In genomic region chr19:41982791-41983150, GRCm38 (mm10) we compare ENCODE assay signal across 8 mouse cellular contexts. TPM values are rescaled to one million over a fixed set of nuclear protein-coding genes. Genes with fewer than 3 reads are reported as not detected.
DNase-seq lines count a peak whose midpoint lies in the region; ATAC-seq and TF ChIP-seq lines count a peak whose summit lies in the region.

No protein-coding gene starts in this region.

- TF ChIP-seq POLR2A in liver, adult 2 months (IDR thresholded peaks at IDR 0.05; ENCODE audit: extremely low read depth, insufficient read depth, low read length), result no peak
- TF ChIP-seq POLR2A in bone marrow macrophage, adult 2 months (IDR thresholded peaks at IDR 0.05; ENCODE audit: borderline replicate concordance, low read depth, low read length), result no peak

- no peak for ATAC-seq in hindbrain, embryonic 13.5 days (ENCODE audit: low FRiP score)

- no peaks in the 10 kb centered on the region for H3K36me3 ChIP-seq in liver, adult 2 months (ENCODE audit: control insufficient read depth, insufficient read depth, low read length)
- no peaks in the 10 kb centered on the region for H3K36me3 ChIP-seq in hindbrain, embryonic 13.5 days
- peaks cover 27% of the 10 kb centered on the region for H3K36me3 ChIP-seq in megakaryocyte, embryonic 14.5 days (replicated peaks; ENCODE audit: low read length)

- H3K9ac ChIP-seq in liver, adult 2 months (ENCODE audit: low read depth, low read length), result peak overlapping the region; percentile 89
- peak overlapping the region; percentile 81 for H3K9ac ChIP-seq in hindbrain, embryonic 13.5 days

- no peaks in the 10 kb centered on the region for H3K27me3 ChIP-seq in liver, adult 2 months (ENCODE audit: control insufficient read depth, insufficient read depth, low read length)
- H3K27me3 ChIP-seq in hindbrain, embryonic 13.5 days, result peaks cover 18% of the 10 kb centered on the region
- H3K27me3 ChIP-seq in megakaryocyte, embryonic 14.5 days (replicated peaks), result peaks cover 14% of the 10 kb centered on the region

- 7% methylated on average over 4 of the region's 4 CpGs for WGBS in liver, adult 2 months
- WGBS in hindbrain, embryonic 13.5 days, result 2% methylated on average over 4 of the region's 4 CpGs

- H3K9me3 ChIP-seq in hindbrain, embryonic 13.5 days, result no peaks in the 10 kb centered on the region
- no peaks in the 10 kb centered on the region for H3K9me3 ChIP-seq in megakaryocyte, embryonic 14.5 days

- peak overlapping the region; percentile 99 for H3K4me2 ChIP-seq in hindbrain, embryonic 13.5 days

- peaks cover 33% of the 10 kb centered on the region for H3K79me2 ChIP-seq in liver, adult 2 months (ENCODE audit: control insufficient read depth, insufficient read depth, low read length)

- DNase-seq in liver, adult 2 months (ENCODE audit: extremely low read depth, low read depth, low spot score), result peak; percentile 43
- no peak for DNase-seq in liver
- DNase-seq in frontal cortex, postnatal 25 days (ENCODE audit: low spot score in 2 of 2), result no peak
- DNase-seq in layer of hippocampus, adult 8-10 months (ENCODE audit: low spot score in 2 of 2), result no peak
- DNase-seq in cerebellum, postnatal 10 days, result no peak

- peak overlapping the region; percentile 75 for H3K27ac ChIP-seq in liver, adult 2 months (replicated peaks; ENCODE audit: insufficient read depth, low read depth, low read length)
- H3K27ac ChIP-seq in bone marrow macrophage, adult 2 months (ENCODE audit: insufficient read depth, low read depth, low read length), result peak overlapping the region; percentile 75
- no peak overlapping the region for H3K27ac ChIP-seq in hindbrain, embryonic 13.5 days

- no peak for TF ChIP-seq CTCF in liver, adult 2 months (IDR thresholded peaks at IDR 0.05; ENCODE audit: low read depth, low read length)
- no peak for TF ChIP-seq CTCF in bone marrow macrophage, adult 2 months (IDR thresholded peaks at IDR 0.05; ENCODE audit: low read depth, low read length)

- peaks cover 3% of the 10 kb centered on the region for H3K4me1 ChIP-seq in liver, adult 2 months (ENCODE audit: control insufficient read depth, insufficient read depth, low read length)
- H3K4me1 ChIP-seq in bone marrow macrophage, adult 2 months (ENCODE audit: control insufficient read depth, insufficient read depth, low read length), result peaks cover 29% of the 10 kb centered on the region
- peaks cover 34% of the 10 kb centered on the region for H3K4me1 ChIP-seq in hindbrain, embryonic 13.5 days (replicated peaks)
- peaks cover 50% of the 10 kb centered on the region for H3K4me1 ChIP-seq in megakaryocyte, embryonic 14.5 days

- H3K4me3 ChIP-seq in liver, adult 2 months (ENCODE audit: insufficient read depth, low read depth, low read length), result peak overlapping the region; percentile 71
- peak overlapping the region; percentile 87 for H3K4me3 ChIP-seq in bone marrow macrophage, adult 2 months (ENCODE audit: insufficient read depth, low read length)
- peak overlapping the region; percentile 63 for H3K4me3 ChIP-seq in hindbrain, embryonic 13.5 days
- H3K4me3 ChIP-seq in megakaryocyte, embryonic 14.5 days (replicated peaks), result peak overlapping the region; percentile 92

RNA-seq across cellular contexts. Expression of gene Ubtd1, which starts 1.2 kb away (rescaled TPM):
- 4.6 and 4.8 TPM in 2 replicates for total RNA-seq in liver, adult 2 months (2014; rRNA removed)
- polyA plus RNA-seq in liver, adult 2 months (2012; rRNA removed), result 13.4 and 15.3 TPM in 2 replicates
- 44.1 and 46.7 TPM in 2 replicates for polyA plus RNA-seq in bone marrow macrophage, adult 2 months (2012; ENCODE audit: insufficient read depth, insufficient read length, missing spikeins)
- 10.8 and 11.4 TPM in 2 replicates for polyA plus RNA-seq in hindbrain, embryonic 13.5 days (2015; fragmentation: Nextera tagmentation; extraction: Ambion mirVana)
- polyA plus RNA-seq in megakaryocyte, embryonic 14.5 days (2012; ENCODE audit: insufficient read depth, low replicate concordance), result 23.1 and 46.7 TPM in 2 replicates
- 10 to 100 TPM; 11.2 to 14.4 (median 13.2) TPM for total RNA-seq in layer of hippocampus, adult 8-10 months (2022)

RNA-seq across cellular contexts. Expression of gene Mms19, which starts 1.8 kb away (rescaled TPM):
- total RNA-seq in liver, adult 2 months (2014; rRNA removed), result 14.9 and 15.1 TPM in 2 replicates
- 23.2 and 39.5 TPM in 2 replicates for polyA plus RNA-seq in liver, adult 2 months (2012; rRNA removed)
- polyA plus RNA-seq in bone marrow macrophage, adult 2 months (2012; ENCODE audit: insufficient read depth, insufficient read length, missing spikeins), result 43.7 and 57.0 TPM in 2 replicates
- polyA plus RNA-seq in hindbrain, embryonic 13.5 days (2015; fragmentation: Nextera tagmentation; extraction: Ambion mirVana), result 36.5 and 39.7 TPM in 2 replicates
- polyA plus RNA-seq in megakaryocyte, embryonic 14.5 days (2012; ENCODE audit: insufficient read depth, low replicate concordance), result 6.0 and 14.4 TPM in 2 replicates
- 10 to 100 TPM; 30.8 to 60.2 (median 39.4) TPM for total RNA-seq in layer of hippocampus, adult 8-10 months (2022)

RNA-seq across cellular contexts. Expression of gene Zdhhc16, which starts 49.5 kb away (rescaled TPM):
- 7.9 and 15.0 TPM in 2 replicates for total RNA-seq in liver, adult 2 months (2014; rRNA removed)
- polyA plus RNA-seq in liver, adult 2 months (2012; rRNA removed), result 40.9 and 49.9 TPM in 2 replicates
- polyA plus RNA-seq in bone marrow macrophage, adult 2 months (2012; ENCODE audit: insufficient read depth, insufficient read length, missing spikeins), result 43.9 and 44.3 TPM in 2 replicates
- 78.8 and 80.7 TPM in 2 replicates for polyA plus RNA-seq in hindbrain, embryonic 13.5 days (2015; fragmentation: Nextera tagmentation; extraction: Ambion mirVana)
- 18.8 and 25.3 TPM in 2 replicates for polyA plus RNA-seq in megakaryocyte, embryonic 14.5 days (2012; ENCODE audit: insufficient read depth, low replicate concordance)
- 10 to 100 TPM; 43.5 to 47.4 (median 44.0) TPM for total RNA-seq in layer of hippocampus, adult 8-10 months (2022)

RNA-seq across cellular contexts. Expression of gene Exosc1, which starts 49.5 kb away (rescaled TPM):
- 5.6 and 6.5 TPM in 2 replicates for total RNA-seq in liver, adult 2 months (2014; rRNA removed)
- 5.9 and 8.2 TPM in 2 replicates for polyA plus RNA-seq in liver, adult 2 months (2012; rRNA removed)
- polyA plus RNA-seq in bone marrow macrophage, adult 2 months (2012; ENCODE audit: insufficient read depth, insufficient read length, missing spikeins), result 17.8 and 19.0 TPM in 2 replicates
- polyA plus RNA-seq in hindbrain, embryonic 13.5 days (2015; fragmentation: Nextera tagmentation; extraction: Ambion mirVana), result 65.8 and 67.0 TPM in 2 replicates
- polyA plus RNA-seq in megakaryocyte, embryonic 14.5 days (2012; ENCODE audit: insufficient read depth, low replicate concordance), result 5.4 and 13.5 TPM in 2 replicates
- 10 to 100 TPM; 25.5 to 34.9 (median 29.1) TPM for total RNA-seq in layer of hippocampus, adult 8-10 months (2022)

RNA-seq across cellular contexts. Expression of gene Ankrd2, which starts 53.0 kb away (rescaled TPM):
- total RNA-seq in liver, adult 2 months (2014; rRNA removed), result 1.1 and 1.2 TPM in 2 replicates
- polyA plus RNA-seq in liver, adult 2 months (2012; rRNA removed), result 0.37 and 0.65 TPM in 2 replicates
- not detected in 2 replicates for polyA plus RNA-seq in bone marrow macrophage, adult 2 months (2012; ENCODE audit: insufficient read depth, insufficient read length, missing spikeins)
- polyA plus RNA-seq in hindbrain, embryonic 13.5 days (2015; fragmentation: Nextera tagmentation; extraction: Ambion mirVana), result 0.35 and 0.53 TPM in 2 replicates
- polyA plus RNA-seq in megakaryocyte, embryonic 14.5 days (2012; ENCODE audit: insufficient read depth, low replicate concordance), result not detected in 2 replicates
- under 1 TPM in 2 of 4 experiments, not detected in 2; 0.30 to 0.47 TPM for total RNA-seq in layer of hippocampus, adult 8-10 months (2022)
